ENCODE assay signal across 18 mouse cellular contexts in genomic region chr11:118997182-118997581, GRCm38 (mm10). TPM values are rescaled to one million over a fixed set of nuclear protein-coding genes. Genes with fewer than 3 reads are reported as not detected.
"Had no signal": no experiment of that assay in that cellular context is flagged by ENCODE, and none has a peak within 500 bp of the region (broad histone marks: within the 10 kb centered on the region; RNA-seq: fewer than 3 reads in every experiment).

No protein-coding gene starts in this region.

- H3K27ac ChIP-seq: hindbrain, postnatal 0 days; lung, embryonic 15.5 days; macrophage; midbrain, embryonic 15.5 days; stomach, postnatal 0 days had no signal

- ATAC-seq: hindbrain, postnatal 0 days; midbrain, embryonic 15.5 days had no signal

- H3K27me3 ChIP-seq: midbrain, embryonic 15.5 days had no signal

- H3K4me2 ChIP-seq: lung, embryonic 15.5 days; midbrain, embryonic 11.5 days; midbrain, embryonic 15.5 days had no signal

- H3K36me3 ChIP-seq: lung, embryonic 15.5 days; midbrain, embryonic 15.5 days had no signal

- DNase-seq: kidney, adult 9 months; kidney, postnatal 14 days; liver; lung, postnatal 14 days; right cerebral cortex, postnatal 14 days; thymus, adult 2 months; thymus, postnatal 25 days had no signal

- H3K4me3 ChIP-seq: lung, embryonic 15.5 days; megakaryocyte, embryonic 14.5 days; midbrain, embryonic 15.5 days had no signal

- H3K9me3 ChIP-seq: lung, embryonic 15.5 days; midbrain, embryonic 15.5 days had no signal

- H3K9ac ChIP-seq: lung, embryonic 15.5 days; midbrain, embryonic 15.5 days had no signal

RNA-seq across cellular contexts. Expression of gene Enpp7, which starts 9.2 kb away (rescaled TPM):
- polyA plus RNA-seq: hindbrain, postnatal 0 days; intestine, embryonic 14.5 days; limb, embryonic 11.5 days; liver, embryonic 16.5 days; lung, embryonic 15.5 days; macrophage; midbrain, embryonic 11.5 days; midbrain, embryonic 15.5 days; neural tube, embryonic 14.5 days; stomach, postnatal 0 days had no signal
